Mouse (Mus musculus) heart, adult 18-20 months (tissue): ENCODE measurements around the gene Nxnl2. TPM values are rescaled to one million over a fixed set of nuclear protein-coding genes. Genes with fewer than 3 reads are reported as not detected.
"Not testable (repeated sequence)": the region's sequence is repeated elsewhere in the genome, so short reads cannot be mapped to it uniquely, and the experiment has no call there.

Source experiments
- DNase-seq, 2 experiments: peaks; one replicate each; pipeline ENCODE4 v3.0.0; 2021 to 2022; ENCODE audit warnings: mixed read lengths in 1 of 2
- total RNA-seq, 2 experiments: library from RNA; stranded (reverse); gene quantifications; 2 replicates each; pipeline ENCODE4 v1.2.3; 2021

Gene Nxnl2
- total RNA-seq, 2 experiments from 2014 or later = 0.62 to 1.3 TPM

- DNase-seq = no peak
Observed at GRCm38 (mm10) chr13:51179362-51179761, 8.5 kb downstream of the Nxnl2 start.

GRCm38 (mm10) chr13:51182236-51182635 is 11.4 kb downstream of the Nxnl2 start:
- DNase-seq = no peak

- DNase-seq = no peak
Observed at GRCm38 (mm10) chr13:51184896-51185295, 14.1 kb downstream of the Nxnl2 start.

GRCm38 (mm10) chr13:51190336-51190735 is 19.5 kb downstream of the Nxnl2 start:
- no peak for DNase-seq

- peak; percentile 34 to 66 for DNase-seq
Observed at GRCm38 (mm10) chr13:51191416-51192140, 20.8 kb downstream of the Nxnl2 start.

- DNase-seq = no peak
Observed at GRCm38 (mm10) chr13:51193893-51194292, 23.1 kb downstream of the Nxnl2 start.

GRCm38 (mm10) chr13:51197699-51198098 is 26.9 kb downstream of the Nxnl2 start:
- DNase-seq = no peak

GRCm38 (mm10) chr13:51198186-51198585 is 27.4 kb downstream of the Nxnl2 start:
- peak; percentile 35 to 65 for DNase-seq

GRCm38 (mm10) chr13:51201985-51202843 is 31.4 kb downstream of the Nxnl2 start:
- DNase-seq = not testable (repeated sequence)

GRCm38 (mm10) chr13:51202844-51203173 is 32.0 kb downstream of the Nxnl2 start:
- DNase-seq = peak; percentile 42 to 64

GRCm38 (mm10) chr13:51203467-51203866 is 32.6 kb downstream of the Nxnl2 start:
- no peak for DNase-seq

GRCm38 (mm10) chr13:51204081-51204480 is 33.3 kb downstream of the Nxnl2 start:
- not testable (repeated sequence) for DNase-seq

- no peak for DNase-seq
Observed at GRCm38 (mm10) chr13:51207965-51208364, 37.1 kb downstream of the Nxnl2 start.

GRCm38 (mm10) chr13:51208378-51209100 is 37.7 kb downstream of the Nxnl2 start:
- peak; percentile 19 to 30 for DNase-seq

GRCm38 (mm10) chr13:51210639-51211038 is 39.8 kb downstream of the Nxnl2 start:
- no peak for DNase-seq

- DNase-seq = no peak
Observed at GRCm38 (mm10) chr13:51214746-51215145, 43.9 kb downstream of the Nxnl2 start.

GRCm38 (mm10) chr13:51220897-51221296 is 50.1 kb downstream of the Nxnl2 start:
- no peak for DNase-seq

GRCm38 (mm10) chr13:51221425-51222160 is 50.8 kb downstream of the Nxnl2 start:
- no peak for DNase-seq
